Mouse (Mus musculus) gonadal fat pad, adult 2 months (tissue): ENCODE results near the gene Ccna2. TPM values are rescaled to one million over a fixed set of nuclear protein-coding genes. Genes with fewer than 3 reads are reported as not detected.

Experiments
- DNase-seq: peaks from one replicate; pipeline ENCODE4 v3.0.0-alpha.2; 2012; ENCODE audit warnings: low read depth
- polyA plus RNA-seq: library from polyadenylated mRNA; depleted of rRNA; stranded (reverse); fragments of >200 nt; gene quantifications from 2 replicates; pipeline ENCODE4 v1.2.3, GENCODE M21; 2012; rRNA removed

Ccna2 gene
- polyA plus RNA-seq, 1 experiment: 2.8 TPM

GRCm38 (mm10) chr3:36533201-36533672, 38.7 kb downstream of the Ccna2 start:
- DNase-seq: no peak

GRCm38 (mm10) chr3:36532738-36533137, 39.2 kb downstream of the Ccna2 start:
- DNase-seq: no peak

- DNase-seq: no peak
Measured at GRCm38 (mm10) chr3:36531979-36532542, 39.9 kb downstream of the Ccna2 start.

- no peak for DNase-seq
Measured at GRCm38 (mm10) chr3:36531242-36531641, 40.7 kb downstream of the Ccna2 start.

GRCm38 (mm10) chr3:36530781-36531180, 41.2 kb downstream of the Ccna2 start:
- no peak for DNase-seq

- DNase-seq: no peak
Measured at GRCm38 (mm10) chr3:36530345-36530744, 41.6 kb downstream of the Ccna2 start.

GRCm38 (mm10) chr3:36524466-36524865, 47.5 kb downstream of the Ccna2 start:
- no peak for DNase-seq

GRCm38 (mm10) chr3:36522137-36522536, 49.8 kb downstream of the Ccna2 start:
- no peak for DNase-seq

GRCm38 (mm10) chr3:36521073-36522060, 50.6 kb downstream of the Ccna2 start, which contains the start of gene Gm11549:
Gene Gm11549, minus strand, starts transcription at chr3:36521813.
- DNase-seq: no peak

- no peak for DNase-seq
Measured at GRCm38 (mm10) chr3:36516196-36516595, 55.8 kb downstream of the Ccna2 start.

Other genes starting within 250 kb of the Ccna2 start
- gene Anxa5, start 96.3 kb downstream of the Ccna2 start, polyA plus RNA-seq: 836 and 956 TPM in 2 replicates
- 14.1 and 15.6 TPM in 2 replicates for gene 1810062G17Rik, start 96.2 kb downstream of the Ccna2 start, polyA plus RNA-seq
- gene Gm11549, start 50.3 kb downstream of the Ccna2 start, polyA plus RNA-seq: 0.06 TPM in 1 of 2 replicates, not detected in the other
- gene Exosc9, start 19.5 kb downstream of the Ccna2 start, polyA plus RNA-seq: 9.9 and 15.3 TPM in 2 replicates
- gene Bbs7, start 41.3 kb upstream of the Ccna2 start, polyA plus RNA-seq: 2.3 and 2.7 TPM in 2 replicates
- 2.2 and 2.3 TPM in 2 replicates for gene Trpc3, start 118.0 kb upstream of the Ccna2 start, polyA plus RNA-seq